Mouse (Mus musculus) hindbrain, embryonic 15.5 days (tissue): ENCODE results near the gene Slc25a22. TPM values are rescaled to one million over a fixed set of nuclear protein-coding genes. Genes with fewer than 3 reads are reported as not detected.
A peak's percentile ranks its signal among the peaks of the same experiment; 100 is the strongest.

Experiments used
- ATAC-seq: fragments of 200-750 bp; cut with Nextera tagmentation; 2 replicates; pipeline ENCODE4 v1.8.0; 2017; ENCODE audit warnings: low read depth, moderate number of reproducible peaks, moderate TSS enrichment; ENCODE audit not compliant: low FRiP score
- H3K27ac ChIP-seq: fragments of 300-500 bp; sonication (generic); replicated peaks from 2 replicates; pipeline ENCODE4 v1.5.1; 2015; ENCODE audit warnings: mild to moderate bottlenecking, inconsistent platforms
- H3K27me3 ChIP-seq: fragments of 300-500 bp; sonication (generic); 2 replicates; pipeline ENCODE4 v1.6.1; 2015; ENCODE audit warnings: control low read depth, inconsistent platforms
- H3K36me3 ChIP-seq: fragments of 300-500 bp; sonication (generic); 2 replicates; pipeline ENCODE4 v1.6.1; 2015; ENCODE audit warnings: control low read depth, inconsistent platforms
- H3K4me1 ChIP-seq: fragments of 300-500 bp; sonication (generic); replicated peaks from 2 replicates; pipeline ENCODE4 v1.6.1; 2015; ENCODE audit warnings: control low read depth, inconsistent platforms
- H3K4me2 ChIP-seq: fragments of 300-500 bp; sonication (generic); 2 replicates; pipeline ENCODE4 v1.6.1; 2015; ENCODE audit warnings: moderate library complexity, mild to moderate bottlenecking, inconsistent platforms
- H3K4me3 ChIP-seq: fragments of 300-500 bp; sonication (generic); 2 replicates; pipeline ENCODE4 v1.5.1; 2015; ENCODE audit warnings: mild to moderate bottlenecking, inconsistent platforms
- H3K9ac ChIP-seq: fragments of 300-500 bp; sonication (generic); 2 replicates; pipeline ENCODE4 v1.6.1; 2015; ENCODE audit warnings: inconsistent platforms
- H3K9me3 ChIP-seq: fragments of 300-500 bp; sonication (generic); 2 replicates; pipeline ENCODE4 v1.6.1; 2016; ENCODE audit warnings: control low read depth, inconsistent platforms
- WGBS: fragments of 180-500 bp; shearing (Covaris S2); methylation state at CpG from one replicate; pipeline ENCODE4 v1.1.7; 2015; 5-methylcytosine and 5-hydroxymethylcytosine counted together
- polyA plus RNA-seq: library from polyadenylated mRNA; unstranded; fragments of >200 nt; fragmentation: Nextera tagmentation; extraction: Ambion mirVana; gene quantifications from 2 replicates; pipeline ENCODE4 v1.2.1, GENCODE M21; 2015

Slc25a22 gene
- polyA plus RNA-seq, 1 experiment from 2014 or later = 107 TPM

- H3K27me3 ChIP-seq = peaks cover 75% of the 10 kb centered on the region
- peaks cover 27% of the 10 kb centered on the region for H3K4me1 ChIP-seq
- no peak overlapping the region for H3K27ac ChIP-seq
- H3K9me3 ChIP-seq = no peaks in the 10 kb centered on the region
- peak overlapping the region; percentile 74 for H3K4me2 ChIP-seq
- peak overlapping the region; percentile 38; the same call in 1 of the 2 replicates for H3K4me3 ChIP-seq
- H3K9ac ChIP-seq = no peak overlapping the region
- no peak for ATAC-seq
- WGBS = 24% methylated on average over 5 of the region's 5 CpGs
- peaks cover 9% of the 10 kb centered on the region; the same call in 1 of the 2 replicates for H3K36me3 ChIP-seq
Measured at GRCm38 (mm10) chr7:141462333-141462821, 24.7 kb upstream of the Slc25a22 start.

DNA sequence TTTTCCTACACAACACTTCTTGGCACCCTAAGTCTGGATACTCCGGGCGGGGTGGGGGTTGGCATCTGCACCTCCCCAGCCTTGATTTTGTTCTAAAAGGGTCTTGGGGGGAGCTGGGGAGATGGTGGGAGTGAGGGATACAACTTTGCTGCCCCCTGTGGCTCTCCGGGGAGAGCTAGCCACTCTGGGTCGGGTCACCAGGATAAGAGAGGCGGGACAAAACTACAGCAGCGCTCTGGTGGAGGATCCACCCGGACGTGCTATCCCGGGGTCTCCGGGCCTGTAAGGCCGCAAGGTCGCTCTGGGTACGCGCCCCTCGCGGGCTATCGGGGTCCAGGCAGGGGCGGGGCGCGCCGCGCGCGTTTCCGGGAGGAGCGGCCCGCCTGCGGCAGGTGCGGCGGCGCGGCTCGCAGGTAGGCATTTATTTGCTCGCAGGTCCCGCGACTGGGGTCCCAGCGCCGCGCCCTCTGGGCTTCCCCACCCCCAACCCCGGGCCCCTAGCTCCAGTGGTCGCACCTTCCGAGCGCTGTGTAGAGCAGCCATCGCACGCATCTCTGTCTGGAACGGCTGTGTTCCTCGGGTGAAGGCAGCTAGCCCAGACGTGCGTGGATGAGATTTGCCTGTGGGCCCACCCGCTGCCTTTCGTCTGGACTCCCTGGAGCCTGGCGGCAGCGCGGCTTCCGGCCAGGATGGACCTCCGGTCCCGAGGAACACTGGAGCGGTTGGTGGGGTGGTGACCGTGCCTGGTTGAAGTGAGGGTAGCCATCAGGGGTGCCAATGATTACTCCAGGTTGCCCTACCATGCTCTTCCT is 24.0 kb upstream of the Slc25a22 start:
- 3% methylated on average over 59 of the region's 59 CpGs for WGBS
- H3K9ac ChIP-seq = peak overlapping the region; percentile 42
- peak overlapping the region; percentile 38 for H3K4me3 ChIP-seq
- peak overlapping the region; percentile 74 for H3K4me2 ChIP-seq
- peaks cover 9% of the 10 kb centered on the region; the same call in 1 of the 2 replicates for H3K36me3 ChIP-seq
- no peak for ATAC-seq
- no peaks in the 10 kb centered on the region for H3K9me3 ChIP-seq
- H3K4me1 ChIP-seq = peaks cover 20% of the 10 kb centered on the region
- no peak overlapping the region for H3K27ac ChIP-seq
- peaks cover 74% of the 10 kb centered on the region for H3K27me3 ChIP-seq

- H3K4me2 ChIP-seq = peak within 1 kb of the TSS; percentile 74
- WGBS = 71% methylated on average over 15 of the region's 15 CpGs
- no peaks in the 10 kb centered on the region for H3K9me3 ChIP-seq
- H3K27me3 ChIP-seq = peaks cover 64% of the 10 kb centered on the region
- H3K9ac ChIP-seq = peak within 1 kb of the TSS; percentile 42
- H3K4me1 ChIP-seq = peaks cover 31% of the 10 kb centered on the region
- no peak for ATAC-seq
- H3K4me3 ChIP-seq = peak within 1 kb of the TSS; percentile 38
- peaks cover 9% of the 10 kb centered on the region; the same call in 1 of the 2 replicates for H3K36me3 ChIP-seq
- no peak within 1 kb of the TSS for H3K27ac ChIP-seq
Measured at GRCm38 (mm10) chr7:141460391-141461113, 22.9 kb upstream of the Slc25a22 start, which contains the start of gene Cracr2b. Cracr2b (plus strand) TSS chr7:141461094.

DNA sequence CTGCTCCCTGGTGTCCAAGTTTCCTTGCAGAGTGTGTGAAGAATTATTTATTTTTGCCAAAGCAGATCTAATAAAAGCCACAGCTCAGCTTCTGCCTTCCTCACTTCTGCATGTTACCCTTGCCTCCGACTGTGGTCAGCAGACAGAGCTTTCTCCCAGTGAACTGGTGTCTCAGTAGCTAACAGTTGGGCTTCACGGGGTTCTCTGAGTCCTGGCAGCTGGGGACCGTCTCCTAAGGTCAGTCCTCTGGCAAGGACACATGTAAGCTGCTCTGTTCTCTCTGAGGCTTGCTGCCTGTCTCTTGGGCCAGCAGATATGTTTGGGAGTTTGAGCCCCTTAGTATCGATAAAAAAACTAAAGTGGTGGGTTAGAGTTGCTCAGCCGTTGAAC is 22.3 kb upstream of the Slc25a22 start:
- H3K36me3 ChIP-seq = peaks cover 9% of the 10 kb centered on the region; the same call in 1 of the 2 replicates
- no peak for ATAC-seq
- H3K4me1 ChIP-seq = peaks cover 33% of the 10 kb centered on the region
- H3K9me3 ChIP-seq = no peaks in the 10 kb centered on the region
- H3K27ac ChIP-seq = no peak overlapping the region
- H3K27me3 ChIP-seq = peaks cover 58% of the 10 kb centered on the region
- H3K4me3 ChIP-seq = no peak overlapping the region
- 77% methylated on average over 5 of the region's 5 CpGs for WGBS
- no peak overlapping the region for H3K9ac ChIP-seq
- H3K4me2 ChIP-seq = no peak overlapping the region

DNA sequence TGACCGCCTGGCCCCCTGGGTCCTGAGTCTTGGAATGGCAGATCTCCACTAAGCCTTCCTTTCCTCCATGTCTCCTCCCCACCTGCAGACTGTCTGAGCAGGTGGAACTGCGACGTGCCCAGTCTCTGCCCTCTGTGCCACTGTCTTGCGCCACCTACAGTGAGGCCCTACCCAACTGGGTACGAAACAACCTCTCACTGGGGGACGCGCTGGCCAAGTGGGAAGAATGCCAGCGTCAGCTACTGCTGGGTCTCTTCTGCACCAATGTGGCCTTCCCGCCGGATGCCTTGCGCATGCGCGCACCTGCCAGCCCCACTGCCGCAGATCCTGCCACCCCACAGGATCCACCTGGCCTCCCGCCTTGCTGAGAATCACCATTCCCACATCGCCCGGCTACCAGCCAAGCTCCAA is 21.6 kb upstream of the Slc25a22 start:
- H3K4me2 ChIP-seq = no peak overlapping the region
- H3K4me1 ChIP-seq = peaks cover 32% of the 10 kb centered on the region
- peaks cover 51% of the 10 kb centered on the region for H3K27me3 ChIP-seq
- no peak overlapping the region for H3K27ac ChIP-seq
- no peak overlapping the region for H3K9ac ChIP-seq
- H3K9me3 ChIP-seq = no peaks in the 10 kb centered on the region
- ATAC-seq = no peak
- peaks cover 9% of the 10 kb centered on the region; the same call in 1 of the 2 replicates for H3K36me3 ChIP-seq
- no peak overlapping the region for H3K4me3 ChIP-seq
- 92% methylated on average over 17 of the region's 17 CpGs for WGBS

DNA sequence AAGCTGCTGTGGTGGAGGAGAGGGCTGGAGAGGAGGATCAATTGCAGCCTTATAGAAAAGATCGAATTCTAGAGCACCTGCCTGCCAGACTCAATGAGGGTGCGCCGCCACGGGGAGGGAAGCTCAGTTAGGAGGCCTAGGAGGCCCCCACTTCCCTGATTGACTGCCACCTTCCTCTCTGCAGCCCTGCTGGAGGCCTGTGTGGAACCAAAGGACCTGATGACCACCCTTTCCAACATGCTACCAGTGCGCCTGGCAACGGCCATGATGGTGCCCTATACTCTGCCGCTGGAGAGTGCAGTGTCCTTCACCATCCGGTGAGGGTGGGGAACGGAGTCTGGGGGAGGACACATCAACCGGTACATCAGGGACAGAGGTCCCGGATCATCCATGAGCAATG is 21.0 kb upstream of the Slc25a22 start:
- H3K27me3 ChIP-seq = peaks cover 45% of the 10 kb centered on the region
- H3K27ac ChIP-seq = no peak overlapping the region
- H3K4me3 ChIP-seq = no peak overlapping the region
- H3K9ac ChIP-seq = no peak overlapping the region
- 90% methylated on average over 11 of the region's 11 CpGs for WGBS
- no peaks in the 10 kb centered on the region for H3K9me3 ChIP-seq
- no peak overlapping the region for H3K4me2 ChIP-seq
- H3K36me3 ChIP-seq = peaks cover 9% of the 10 kb centered on the region; the same call in 1 of the 2 replicates
- no peak for ATAC-seq
- peaks cover 32% of the 10 kb centered on the region for H3K4me1 ChIP-seq

DNA sequence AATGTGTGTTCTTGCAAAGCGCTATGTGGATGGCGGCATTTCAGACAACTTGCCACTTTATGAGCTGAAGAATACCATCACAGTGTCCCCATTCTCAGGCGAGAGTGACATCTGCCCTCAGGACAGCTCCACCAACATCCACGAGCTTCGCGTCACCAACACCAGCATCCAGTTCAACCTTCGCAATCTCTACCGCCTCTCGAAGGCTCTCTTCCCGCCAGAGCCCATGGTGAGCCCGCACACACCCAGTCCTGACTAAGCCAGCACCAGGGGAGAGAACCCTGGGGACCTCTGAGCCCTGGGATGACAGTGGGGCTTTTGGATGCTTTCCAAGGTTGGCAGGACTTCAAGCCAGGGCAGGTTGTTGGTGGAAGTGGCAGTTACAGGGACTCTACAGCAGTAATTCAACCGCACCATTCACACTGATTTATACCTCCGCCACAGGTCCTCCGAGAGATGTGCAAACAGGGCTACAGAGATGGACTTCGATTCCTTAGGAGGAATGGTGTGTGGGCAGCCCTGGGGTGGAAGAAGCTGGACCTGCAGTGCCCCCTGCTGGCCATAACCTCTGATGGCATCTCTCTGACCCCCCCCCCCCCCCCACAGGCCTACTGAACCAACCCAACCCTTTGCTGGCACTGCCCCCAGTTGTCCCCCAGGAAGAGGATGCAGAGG is 20.4 kb upstream of the Slc25a22 start:
- no peak overlapping the region for H3K27ac ChIP-seq

GRCm38 (mm10) chr7:141457236-141457635 is 19.5 kb upstream of the Slc25a22 start:
- Histone ChIP-seq H3K36me3 (peaks cover 10% of the 10 kb centered on the region; the same call in 1 of the 2 replicates), H3K4me3 (no peak overlapping the region), H3K27ac (no peak overlapping the region), H3K9ac (no peak overlapping the region), H3K9me3 (no peaks in the 10 kb centered on the region), H3K4me2 (no peak overlapping the region), H3K4me1 (peaks cover 30% of the 10 kb centered on the region), H3K27me3 (peaks cover 31% of the 10 kb centered on the region)
- 94% methylated on average over 14 of the region's 14 CpGs for WGBS
- ATAC-seq = no peak

More for the DNA sequence above, 20.4 kb upstream of the Slc25a22 start:
- peaks cover 9% of the 10 kb centered on the region; the same call in 1 of the 2 replicates for H3K36me3 ChIP-seq
- no peak overlapping the region for H3K4me3 ChIP-seq
- H3K27me3 ChIP-seq = peaks cover 39% of the 10 kb centered on the region
- no peak overlapping the region for H3K9ac ChIP-seq
- ATAC-seq = no peak
- H3K4me2 ChIP-seq = no peak overlapping the region
- WGBS = 78% methylated on average over 15 of the region's 15 CpGs
- peaks cover 32% of the 10 kb centered on the region for H3K4me1 ChIP-seq
- no peaks in the 10 kb centered on the region for H3K9me3 ChIP-seq

GRCm38 (mm10) chr7:141456739-141457138 is 19.0 kb upstream of the Slc25a22 start:
- Histone ChIP-seq H3K9ac (no peak overlapping the region), H3K27me3 (peaks cover 26% of the 10 kb centered on the region), H3K9me3 (no peaks in the 10 kb centered on the region), H3K4me3 (no peak overlapping the region), H3K27ac (no peak overlapping the region), H3K4me2 (peak overlapping the region; percentile 89; the same call in 1 of the 2 replicates), H3K36me3 (peaks cover 15% of the 10 kb centered on the region), H3K4me1 (peaks cover 25% of the 10 kb centered on the region)
- no peak for ATAC-seq
- 97% methylated on average over 6 of the region's 6 CpGs for WGBS

DNA sequence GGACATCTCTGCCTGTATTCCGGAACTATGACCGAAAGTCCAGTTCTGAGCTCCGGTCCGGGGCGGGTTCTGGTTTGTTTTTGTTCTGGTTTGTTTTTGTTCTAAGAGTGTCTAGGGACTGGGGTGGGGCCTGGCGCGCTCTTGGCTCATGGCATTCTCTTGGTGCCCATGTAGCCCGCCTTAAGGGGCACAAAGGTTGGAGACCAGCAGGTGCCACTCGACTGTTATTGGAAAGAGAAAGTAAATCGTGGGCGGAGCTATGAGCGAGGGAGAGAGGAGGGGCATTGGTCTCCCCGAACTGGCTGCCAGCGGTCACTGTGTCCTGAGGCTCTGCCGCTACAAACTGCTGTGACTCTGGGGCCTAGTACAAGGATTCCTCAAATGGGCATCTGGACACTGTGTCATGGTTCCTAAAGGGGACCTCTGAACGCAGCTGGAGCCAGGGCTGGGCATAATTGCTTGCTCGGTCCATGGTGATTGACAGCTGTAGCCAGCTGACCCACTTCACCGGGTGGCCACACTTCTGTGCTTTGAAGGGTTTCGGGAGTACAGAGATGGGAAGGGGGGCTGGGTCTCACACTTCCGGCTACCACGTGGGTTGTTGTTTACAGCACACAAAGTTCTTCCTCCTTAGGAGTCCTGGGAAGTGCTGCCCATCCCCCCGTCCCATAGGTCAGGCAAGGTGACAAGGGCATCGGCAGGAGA is 18.1 kb upstream of the Slc25a22 start:
- Histone ChIP-seq H3K9ac (peak overlapping the region; percentile 63), H3K9me3 (no peaks in the 10 kb centered on the region), H3K36me3 (peaks cover 23% of the 10 kb centered on the region), H3K4me2 (peak overlapping the region; percentile 89), H3K27me3 (peaks cover 17% of the 10 kb centered on the region), H3K4me3 (peak overlapping the region; percentile 68), H3K27ac (peak overlapping the region; percentile 61), H3K4me1 (peaks cover 21% of the 10 kb centered on the region)
- WGBS = 2% methylated on average over 23 of the region's 23 CpGs
- peak; percentile 14 for ATAC-seq

DNA sequence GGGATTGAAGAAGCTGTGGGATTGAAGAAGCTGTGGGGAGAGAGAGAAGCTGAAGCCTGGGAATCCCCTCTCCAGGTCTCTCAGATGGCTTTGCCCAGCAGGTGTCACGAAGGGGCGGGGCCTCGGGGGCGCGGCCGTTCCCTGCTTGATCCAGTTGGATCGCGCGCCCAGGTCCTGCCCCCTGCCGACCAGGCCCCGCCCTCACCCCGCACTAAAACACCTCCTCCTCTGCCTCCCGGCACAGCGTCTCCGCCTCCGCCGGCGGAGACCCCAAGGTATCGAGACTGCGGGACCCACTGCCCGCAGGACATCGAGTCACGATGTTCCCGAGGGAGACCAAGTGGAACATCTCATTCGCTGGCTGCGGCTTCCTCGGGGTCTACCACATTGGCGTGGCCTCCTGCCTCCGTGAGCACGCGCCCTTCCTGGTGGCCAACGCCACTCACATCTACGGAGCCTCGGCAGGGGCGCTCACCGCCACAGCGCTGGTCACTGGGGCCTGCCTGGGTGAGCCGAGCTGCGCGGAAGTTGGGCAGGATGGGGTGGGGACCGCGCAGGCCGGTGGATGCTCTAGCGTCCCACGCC is 17.4 kb upstream of the Slc25a22 start, which contains the start of gene Pnpla2:
Gene Pnpla2 (plus strand): TSS at position 232 of the 585 bp plus-strand sequence.
- peaks cover 21% of the 10 kb centered on the region for H3K4me1 ChIP-seq
- under 1% methylated on average over 43 of the region's 45 CpGs for WGBS
- H3K36me3 ChIP-seq = peaks cover 30% of the 10 kb centered on the region
- ATAC-seq = peak; percentile 80
- H3K27me3 ChIP-seq = peaks cover 10% of the 10 kb centered on the region
- H3K27ac ChIP-seq = peak within 1 kb of the TSS; percentile 61
- H3K9me3 ChIP-seq = no peaks in the 10 kb centered on the region
- H3K4me3 ChIP-seq = peak within 1 kb of the TSS; percentile 68
- peak within 1 kb of the TSS; percentile 89 for H3K4me2 ChIP-seq
- H3K9ac ChIP-seq = peak within 1 kb of the TSS; percentile 63
